Mouse (Mus musculus): ENCODE results near the gene Cabin1.

- TF ChIP-seq CTCF (IDR thresholded peaks at IDR 0.05; ENCODE audit: borderline replicate concordance, extremely low read depth, insufficient read depth, insufficient read length) (no peak), POLR2A (IDR thresholded peaks at IDR 0.05; ENCODE audit: borderline replicate concordance, extremely low read depth, insufficient read depth, insufficient read length, poor library complexity, severe bottlenecking) (no peak)
Measured at GRCm38 (mm10) chr10:75709261-75709660, 54.9 kb downstream of the Cabin1 start.

All from brain, embryonic 14.5 days (tissue).